Mouse (Mus musculus) neural tube, embryonic 14.5 days (tissue): ENCODE data around the gene Rad54l2. TPM values are rescaled to one million over a fixed set of nuclear protein-coding genes. Genes with fewer than 3 reads are reported as not detected.
A peak's percentile ranks its signal among the peaks of the same experiment; 100 is the strongest.

Source experiments
- ATAC-seq: fragments of 200-750 bp; cut with Nextera tagmentation; 2 replicates; pipeline ENCODE4 v1.8.0; 2017; ENCODE audit warnings: low read depth, mild to moderate bottlenecking, moderate TSS enrichment, moderate library complexity
- H3K27ac ChIP-seq: fragments of 300-500 bp; sonication (generic); 2 replicates; pipeline ENCODE4 v1.5.1; 2014; ENCODE audit warnings: low read depth, mild to moderate bottlenecking, control low read depth, low read length, moderate library complexity, mixed read lengths
- H3K27me3 ChIP-seq: fragments of 300-500 bp; sonication (generic); 2 replicates; pipeline ENCODE4 v1.6.1; 2014; ENCODE audit warnings: low read length; ENCODE audit not compliant: control insufficient read depth, insufficient read depth
- H3K36me3 ChIP-seq: fragments of 300-500 bp; sonication (generic); 2 replicates; pipeline ENCODE4 v1.6.1; 2014; ENCODE audit warnings: low read length, mixed read lengths; ENCODE audit not compliant: control insufficient read depth, insufficient read depth
- H3K4me1 ChIP-seq: fragments of 300-500 bp; sonication (generic); 2 replicates; pipeline ENCODE4 v1.6.1; 2014; ENCODE audit warnings: low read length; ENCODE audit not compliant: control insufficient read depth, insufficient read depth
- H3K4me2 ChIP-seq: fragments of 300-500 bp; sonication (generic); 2 replicates; pipeline ENCODE4 v1.6.1; 2014; ENCODE audit warnings: mild to moderate bottlenecking, low read depth, low read length, control low read depth
- H3K4me3 ChIP-seq: fragments of 300-500 bp; sonication (generic); 2 replicates; pipeline ENCODE4 v1.5.1; 2014; ENCODE audit warnings: low read depth, low read length, control low read depth, mixed read lengths
- H3K9ac ChIP-seq: fragments of 300-500 bp; sonication (generic); replicated peaks from 2 replicates; pipeline ENCODE4 v1.6.1; 2014; ENCODE audit warnings: low read depth, mild to moderate bottlenecking, control low read depth, low read length, mixed read lengths
- H3K9me3 ChIP-seq: fragments of 300-500 bp; sonication (generic); 2 replicates; pipeline ENCODE4 v1.6.1; 2016; ENCODE audit warnings: low read length; ENCODE audit not compliant: control insufficient read depth
- WGBS: fragments of 180-500 bp; shearing (Covaris S2); extraction: QIAGEN DNeasy Blood & Tissue Kit; methylation state at CpG from one replicate; pipeline ENCODE4 v1.1.7; 2014; 5-methylcytosine and 5-hydroxymethylcytosine counted together
- polyA plus RNA-seq: library from polyadenylated mRNA; unstranded; fragments of >200 nt; fragmentation: Nextera tagmentation; extraction: Ambion mirVana; gene quantifications from 2 replicates; pipeline ENCODE4 v1.2.1, GENCODE M21; 2014

Rad54l2 gene
- polyA plus RNA-seq, 1 experiment from 2014 or later: 5.7 TPM

DNA sequence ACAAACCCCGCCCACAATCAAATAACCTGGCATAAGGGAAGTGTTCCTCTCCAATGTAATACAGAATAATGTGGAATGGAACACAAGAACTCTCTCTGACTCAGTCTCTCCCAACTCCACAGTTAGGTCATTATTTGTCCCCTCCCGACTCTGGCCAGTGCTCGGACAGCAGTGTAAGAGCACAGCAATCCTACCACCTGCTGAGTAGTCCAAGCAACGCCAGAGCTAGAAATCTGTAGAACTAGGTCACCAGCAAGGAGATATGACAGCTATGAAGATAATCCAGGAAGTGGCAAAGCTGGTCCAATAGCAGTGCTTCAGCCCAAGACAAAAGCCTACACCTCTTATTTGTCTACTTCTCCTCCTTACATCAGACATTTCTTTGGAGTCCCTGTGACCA lies 112.4 kb downstream of the Rad54l2 start:
- 77% methylated on average over 4 of the region's 4 CpGs for WGBS
- peaks cover 16% of the 10 kb centered on the region for H3K36me3 ChIP-seq

GRCm38 (mm10) chr9:106675965-106676364 lies 113.0 kb downstream of the Rad54l2 start:
- no peaks in the 10 kb centered on the region for H3K9me3 ChIP-seq
- H3K4me1 ChIP-seq: no peaks in the 10 kb centered on the region
- no peak overlapping the region for H3K4me3 ChIP-seq
- no peak overlapping the region for H3K27ac ChIP-seq
- 80% methylated on average over 9 of the region's 9 CpGs for WGBS
- H3K4me2 ChIP-seq: no peak overlapping the region
- H3K9ac ChIP-seq: no peak overlapping the region
- no peaks in the 10 kb centered on the region for H3K27me3 ChIP-seq
- peaks cover 16% of the 10 kb centered on the region for H3K36me3 ChIP-seq
- no peak; the same call in 1 of the 2 replicates for ATAC-seq

More for the DNA sequence above, 112.4 kb downstream of the Rad54l2 start:
- no peak overlapping the region for H3K4me3 ChIP-seq
- H3K9ac ChIP-seq: no peak overlapping the region
- no peak overlapping the region for H3K4me2 ChIP-seq
- H3K4me1 ChIP-seq: no peaks in the 10 kb centered on the region
- ATAC-seq: no peak
- H3K27me3 ChIP-seq: no peaks in the 10 kb centered on the region
- H3K9me3 ChIP-seq: no peaks in the 10 kb centered on the region
- H3K27ac ChIP-seq: no peak overlapping the region

DNA sequence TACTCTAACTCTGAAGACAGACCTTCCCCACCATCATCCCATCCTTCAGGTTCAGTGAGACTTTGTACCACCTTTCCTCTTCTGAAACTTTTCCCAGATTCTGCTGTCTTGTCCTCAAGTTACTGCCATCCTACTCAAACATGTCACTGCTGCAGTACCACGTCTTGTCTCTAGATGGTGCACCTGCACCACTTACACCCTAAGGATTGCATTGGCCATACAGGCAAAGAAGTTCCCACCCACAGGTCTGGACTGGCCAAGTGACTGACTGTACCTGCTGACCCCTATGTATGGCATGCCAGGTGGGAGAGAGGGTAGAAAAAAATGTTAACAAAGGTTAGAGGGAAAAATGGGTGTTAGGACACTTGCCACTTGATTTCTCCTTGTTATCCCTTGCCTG lies 113.5 kb downstream of the Rad54l2 start:
- Histone ChIP-seq H3K36me3 (peaks cover 14% of the 10 kb centered on the region), H3K9me3 (no peaks in the 10 kb centered on the region), H3K9ac (no peak overlapping the region), H3K27me3 (no peaks in the 10 kb centered on the region), H3K4me1 (no peaks in the 10 kb centered on the region), H3K27ac (no peak overlapping the region), H3K4me3 (no peak overlapping the region), H3K4me2 (no peak overlapping the region)
- WGBS: 0% methylated on average over 1 of the region's 1 CpGs
- peak; percentile 60; the same call in 1 of the 2 replicates for ATAC-seq

DNA sequence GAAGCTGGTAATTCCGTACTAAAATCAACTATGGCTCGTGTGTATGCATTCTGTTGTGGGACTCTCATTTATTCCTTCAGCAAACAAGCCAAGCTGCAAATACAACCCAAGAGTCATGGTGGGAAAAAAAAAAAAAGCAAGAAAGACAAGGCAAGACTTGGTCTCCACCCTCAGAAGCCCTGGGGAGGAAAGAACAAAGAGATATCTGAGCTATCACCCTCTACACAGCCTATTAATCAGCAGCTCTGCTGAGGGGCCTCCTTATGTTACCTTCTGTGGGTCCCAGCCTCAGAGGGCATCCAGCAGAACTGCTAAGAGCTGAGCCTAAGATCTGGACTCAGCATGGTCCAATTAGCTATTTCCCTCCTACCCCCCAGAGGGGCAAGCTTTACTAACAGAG lies 115.1 kb downstream of the Rad54l2 start:
- Histone ChIP-seq H3K9ac (no peak overlapping the region), H3K27ac (no peak overlapping the region), H3K36me3 (peaks cover 12% of the 10 kb centered on the region), H3K9me3 (no peaks in the 10 kb centered on the region), H3K4me2 (no peak overlapping the region), H3K27me3 (no peaks in the 10 kb centered on the region), H3K4me3 (no peak overlapping the region), H3K4me1 (no peaks in the 10 kb centered on the region)
- ATAC-seq: no peak
- WGBS: 82% methylated on average over 2 of the region's 2 CpGs

- H3K36me3 ChIP-seq: peaks cover 14% of the 10 kb centered on the region
- no peaks in the 10 kb centered on the region for H3K9me3 ChIP-seq
- H3K4me2 ChIP-seq: no peak overlapping the region
- 46% methylated on average over 6 of the region's 6 CpGs for WGBS
- ATAC-seq: peak; percentile 29; the same call in 1 of the 2 replicates
- 0 out of 2 replicates have a peak overlapping the region, but pooled peaks have one; percentile 4 for H3K9ac ChIP-seq
- H3K27ac ChIP-seq: peak overlapping the region; percentile 68
- H3K4me1 ChIP-seq: peaks cover 12% of the 10 kb centered on the region
- H3K27me3 ChIP-seq: no peaks in the 10 kb centered on the region
- no peak overlapping the region for H3K4me3 ChIP-seq
Observed at GRCm38 (mm10) chr9:106664856-106665255, 124.1 kb downstream of the Rad54l2 start.

DNA sequence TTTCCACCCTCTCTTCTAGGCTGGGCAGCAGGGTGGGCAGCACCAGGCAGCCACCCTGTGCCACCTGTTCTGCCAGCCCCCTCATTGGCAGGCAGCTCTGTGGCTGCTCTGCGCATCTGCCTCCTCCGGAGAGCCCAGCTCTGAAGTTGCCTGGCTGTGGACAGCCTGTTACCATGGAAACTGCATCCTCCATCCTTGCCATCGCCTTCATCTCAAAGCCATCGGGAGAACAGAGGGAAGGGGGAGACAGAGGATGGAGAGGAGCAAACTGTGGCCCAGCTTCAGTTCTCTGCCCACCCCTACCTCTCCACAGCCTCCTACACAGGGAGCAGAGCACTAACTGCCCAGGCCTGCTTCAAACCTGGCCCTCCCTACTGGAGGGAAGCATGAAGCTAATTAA lies 124.6 kb downstream of the Rad54l2 start:
- Histone ChIP-seq H3K36me3 (peaks cover 14% of the 10 kb centered on the region), H3K4me2 (no peak overlapping the region), H3K4me1 (peaks cover 12% of the 10 kb centered on the region), H3K27ac (peak overlapping the region; percentile 68), H3K4me3 (no peak overlapping the region), H3K9me3 (no peaks in the 10 kb centered on the region), H3K9ac (0 out of 2 replicates have a peak overlapping the region, but pooled peaks have one; percentile 4), H3K27me3 (no peaks in the 10 kb centered on the region)
- 22% methylated on average over 4 of the region's 4 CpGs for WGBS
- peak; percentile 84 for ATAC-seq

DNA sequence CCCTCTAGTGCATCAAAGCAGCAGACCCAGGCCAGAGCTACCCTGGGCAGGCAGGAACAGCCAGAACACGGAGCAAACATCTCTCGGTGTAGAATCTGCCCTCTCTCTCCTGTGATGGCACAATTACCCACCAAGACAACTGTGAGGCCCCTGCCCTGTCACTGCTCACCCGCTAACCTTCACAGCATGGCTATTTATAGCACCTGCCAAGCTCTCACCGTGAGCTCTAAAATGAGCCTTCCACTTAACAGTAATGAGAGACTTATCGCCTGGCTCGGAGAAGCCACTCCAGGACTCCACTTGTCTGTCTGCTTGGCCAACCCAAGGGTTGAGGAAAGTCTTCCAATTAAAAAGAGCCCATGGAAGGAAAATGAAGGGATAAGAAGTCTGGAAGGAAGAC lies 125.8 kb downstream of the Rad54l2 start:
- no peak overlapping the region for H3K27ac ChIP-seq
- H3K9ac ChIP-seq: no peak overlapping the region
- peaks cover 22% of the 10 kb centered on the region for H3K36me3 ChIP-seq
- H3K27me3 ChIP-seq: no peaks in the 10 kb centered on the region
- no peak overlapping the region for H3K4me2 ChIP-seq
- 66% methylated on average over 6 of the region's 6 CpGs for WGBS
- H3K9me3 ChIP-seq: no peaks in the 10 kb centered on the region
- H3K4me1 ChIP-seq: peaks cover 12% of the 10 kb centered on the region
- no peak for ATAC-seq
- H3K4me3 ChIP-seq: no peak overlapping the region

DNA sequence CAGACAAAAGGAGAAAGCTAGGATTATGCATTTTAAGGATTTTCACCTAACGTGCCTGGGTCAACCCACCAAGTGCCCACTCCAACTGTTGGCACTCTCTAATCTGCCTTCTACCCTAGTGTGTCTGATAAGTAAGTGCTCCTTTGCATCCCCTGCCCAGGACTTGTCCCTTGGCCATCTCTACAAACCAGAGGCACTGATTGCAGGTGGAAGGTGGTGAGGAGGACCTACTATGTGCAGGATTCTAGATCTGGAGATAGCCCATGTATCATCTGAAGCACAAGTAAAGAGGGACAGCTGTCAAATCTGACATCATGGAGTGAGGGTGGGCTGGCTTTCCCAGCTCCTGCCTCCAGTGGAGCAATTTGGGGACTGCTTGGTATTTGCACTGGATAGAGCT lies 129.1 kb downstream of the Rad54l2 start:
- Histone ChIP-seq H3K27me3 (no peaks in the 10 kb centered on the region), H3K4me2 (no peak overlapping the region), H3K27ac (no peak overlapping the region), H3K4me1 (peaks cover 10% of the 10 kb centered on the region), H3K9ac (no peak overlapping the region), H3K36me3 (peaks cover 18% of the 10 kb centered on the region), H3K9me3 (no peaks in the 10 kb centered on the region), H3K4me3 (no peak overlapping the region)
- WGBS: 88% methylated on average over 1 of the region's 1 CpGs
- no peak for ATAC-seq

GRCm38 (mm10) chr9:106659441-106659840 lies 129.6 kb downstream of the Rad54l2 start:
- H3K27ac ChIP-seq: no peak overlapping the region
- no peak overlapping the region for H3K9ac ChIP-seq
- H3K4me3 ChIP-seq: no peak overlapping the region
- peaks cover 18% of the 10 kb centered on the region for H3K36me3 ChIP-seq
- no peaks in the 10 kb centered on the region for H3K9me3 ChIP-seq
- H3K27me3 ChIP-seq: no peaks in the 10 kb centered on the region
- H3K4me1 ChIP-seq: peaks cover 5% of the 10 kb centered on the region
- H3K4me2 ChIP-seq: no peak overlapping the region
- 29% methylated on average over 7 of the region's 7 CpGs for WGBS
- ATAC-seq: no peak
